Mouse (Mus musculus): ENCODE data around the gene Pck2.

Pck2 gene

DNA sequence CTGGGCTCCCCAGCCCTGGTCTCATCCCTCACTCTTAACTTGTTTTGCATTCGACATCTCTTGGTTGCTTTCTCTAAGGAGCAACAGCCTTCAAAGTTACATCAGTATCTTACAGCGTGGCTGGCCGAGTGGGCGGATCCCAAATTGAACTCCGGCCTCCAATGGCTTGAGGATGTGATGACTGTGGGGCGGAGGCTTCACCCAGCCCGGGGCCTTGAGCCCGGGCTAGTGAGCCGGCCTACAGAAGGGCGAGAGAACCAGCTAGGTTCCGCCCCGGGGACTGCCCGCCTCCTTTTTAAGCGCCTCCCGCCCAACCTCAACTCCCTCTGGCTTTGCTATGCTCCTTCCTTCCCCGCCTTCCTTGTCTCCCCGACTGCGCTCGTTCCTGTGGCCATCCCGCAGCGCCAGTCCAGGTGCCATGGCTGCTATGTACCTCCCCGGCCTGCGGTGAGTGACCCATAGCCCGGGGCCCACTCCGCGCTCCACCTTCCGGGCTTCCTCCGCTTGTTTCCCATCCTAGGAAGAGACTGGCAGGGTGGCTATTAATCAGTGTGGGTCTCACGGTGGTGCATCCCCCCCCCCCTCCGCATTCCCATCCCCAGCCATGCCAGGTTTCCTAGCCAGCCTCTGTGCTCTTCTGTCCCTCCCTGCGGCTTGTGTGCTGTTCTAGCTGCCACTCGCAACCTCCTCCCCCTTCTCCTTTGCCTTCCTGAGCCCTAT is at the start of gene Pck2:
TSS of gene Pck2 (plus strand) at position 200 of the 720 bp plus-strand sequence.
- in situ Hi-C loops (cut with MboI, MseI), result no loop called here

DNA sequence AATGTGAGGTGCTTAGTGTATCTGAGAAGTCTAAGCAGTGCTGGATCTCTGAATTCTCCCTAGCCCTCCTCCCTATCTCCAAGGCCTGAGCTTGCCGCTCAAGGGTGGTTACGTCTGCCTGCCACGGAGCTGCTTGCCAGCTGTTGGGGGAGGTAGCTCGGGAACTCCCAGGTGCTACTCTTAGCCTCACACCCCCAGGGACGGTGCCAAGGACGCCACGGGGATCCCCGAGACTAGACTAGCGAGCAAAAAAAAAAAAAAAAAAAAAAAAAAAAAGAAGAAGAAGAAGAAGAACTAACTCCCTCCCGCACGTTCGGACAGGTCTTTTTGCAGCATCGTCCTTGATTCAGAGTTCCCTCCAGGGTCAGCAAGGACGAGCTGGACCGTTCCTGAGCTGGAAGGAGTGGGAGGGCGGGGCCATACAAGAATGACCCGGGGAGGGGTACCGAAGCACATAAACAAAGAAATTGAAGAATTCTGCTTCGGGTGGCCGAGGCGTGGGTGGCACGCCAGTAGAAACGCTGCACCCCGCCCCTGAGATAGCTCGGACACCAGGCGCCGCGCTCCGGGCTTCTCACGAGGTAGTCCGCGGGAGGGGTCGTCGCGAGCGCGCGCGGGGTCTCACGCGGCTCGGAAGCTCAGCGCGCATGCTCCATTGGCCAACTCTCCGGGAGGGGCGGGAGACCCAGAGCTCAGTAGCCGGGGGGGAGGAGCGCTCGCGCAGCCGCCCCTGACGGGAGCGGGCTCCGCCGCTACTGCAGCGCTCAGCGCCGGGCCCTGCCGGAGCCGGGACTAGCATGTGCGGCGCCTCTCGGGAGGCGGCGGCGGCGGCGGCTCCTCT is 49.5 kb upstream of the Pck2 start, which contains the start of gene Carmil3:
TSS of gene Carmil3 (plus strand) at position 291 of the 841 bp plus-strand sequence.
- in situ Hi-C loops (cut with MboI, MseI), result no loop called here

- in situ Hi-C loops (cut with MboI, MseI), result no loop called here
Measured at GRCm38 (mm10) chr14:55491291-55491833, 48.7 kb upstream of the Pck2 start.

DNA sequence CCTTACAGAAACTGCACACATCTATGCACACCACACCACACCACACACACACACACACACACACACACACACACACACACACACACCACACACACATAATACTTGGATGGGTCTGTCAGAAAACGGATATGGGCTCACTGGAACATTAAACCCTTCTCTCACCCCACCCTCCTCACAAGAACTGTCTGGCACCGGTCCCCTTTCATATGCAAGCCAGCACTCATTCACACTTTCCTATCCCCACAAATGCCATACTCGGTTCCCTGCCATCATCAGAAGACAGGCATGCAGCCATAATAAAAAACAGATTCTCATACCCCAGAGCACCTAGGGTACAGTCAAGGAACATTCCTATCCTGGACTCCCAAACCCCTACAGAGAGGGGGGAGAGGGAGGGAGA is 48.0 kb upstream of the Pck2 start:
- in situ Hi-C loops (cut with MboI, MseI), result no loop called here

GRCm38 (mm10) chr14:55495509-55496240 is 44.4 kb upstream of the Pck2 start:
- in situ Hi-C loops (cut with MboI, MseI), result loop anchor here (5.0 kb wide), 1 partner anchor 37 kb away; no protein-coding TSS in a partner anchor

- in situ Hi-C loops (cut with MboI, MseI), result loop anchor here (5.0 kb wide), 1 partner anchor 35 kb away; no protein-coding TSS in a partner anchor
Measured at GRCm38 (mm10) chr14:55496761-55497448, 43.2 kb upstream of the Pck2 start.

- in situ Hi-C loops (cut with MboI, MseI), result loop anchor here (5.0 kb wide), 1 partner anchor 35 kb away; no protein-coding TSS in a partner anchor
Measured at GRCm38 (mm10) chr14:55497449-55497821, 42.6 kb upstream of the Pck2 start.

- in situ Hi-C loops (cut with MboI, MseI), result no loop called here
Measured at GRCm38 (mm10) chr14:55505612-55506011, 34.5 kb upstream of the Pck2 start.

GRCm38 (mm10) chr14:55507801-55508200 is 32.3 kb upstream of the Pck2 start:
- in situ Hi-C loops (cut with MboI, MseI), result no loop called here

DNA sequence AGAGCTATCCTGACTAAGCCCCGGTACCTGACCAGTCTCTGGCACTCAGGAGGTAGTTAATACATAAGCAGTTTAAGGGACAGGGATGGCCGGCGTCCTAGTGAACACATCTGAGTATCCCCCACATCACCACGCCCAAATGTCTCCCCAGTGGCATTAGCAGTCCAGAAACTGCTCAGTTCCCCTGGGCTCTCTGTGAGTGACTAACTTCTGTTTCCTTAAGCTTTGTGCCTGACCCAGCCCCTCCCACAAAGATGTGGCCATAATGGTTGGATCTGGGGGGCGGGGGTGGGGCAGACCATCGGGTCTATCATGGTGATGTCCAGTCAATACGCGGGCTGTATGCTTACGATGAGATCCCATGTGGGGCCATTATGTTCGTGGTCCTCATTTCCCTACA is 30.5 kb upstream of the Pck2 start:
- in situ Hi-C loops (cut with MboI, MseI), result no loop called here

- in situ Hi-C loops (cut with MboI, MseI), result no loop called here
Measured at GRCm38 (mm10) chr14:55510125-55510731, 29.8 kb upstream of the Pck2 start, which contains the start of gene Cpne6. TSS of gene Cpne6 (plus strand) at chr14:55510445.

DNA sequence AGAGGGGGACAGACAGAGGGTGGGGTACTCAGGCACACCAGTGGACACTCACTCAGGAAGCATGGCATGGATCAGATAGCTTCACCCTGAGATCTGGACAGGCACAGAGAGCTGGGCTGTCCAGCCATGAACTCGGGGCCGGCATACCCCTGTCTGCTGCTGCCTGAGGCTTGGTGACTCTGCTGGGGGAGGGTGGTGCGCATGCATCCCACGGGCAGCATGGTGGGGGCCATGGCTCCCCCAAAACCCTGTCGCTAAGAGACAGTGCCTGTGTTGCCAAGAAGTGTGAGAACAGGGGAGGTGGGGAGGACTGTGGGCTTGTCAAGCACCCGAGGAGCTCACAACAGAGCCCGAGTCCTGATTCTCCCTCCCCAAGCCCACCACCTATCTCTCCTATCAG is 29.0 kb upstream of the Pck2 start:
- in situ Hi-C loops (cut with MboI, MseI), result no loop called here

DNA sequence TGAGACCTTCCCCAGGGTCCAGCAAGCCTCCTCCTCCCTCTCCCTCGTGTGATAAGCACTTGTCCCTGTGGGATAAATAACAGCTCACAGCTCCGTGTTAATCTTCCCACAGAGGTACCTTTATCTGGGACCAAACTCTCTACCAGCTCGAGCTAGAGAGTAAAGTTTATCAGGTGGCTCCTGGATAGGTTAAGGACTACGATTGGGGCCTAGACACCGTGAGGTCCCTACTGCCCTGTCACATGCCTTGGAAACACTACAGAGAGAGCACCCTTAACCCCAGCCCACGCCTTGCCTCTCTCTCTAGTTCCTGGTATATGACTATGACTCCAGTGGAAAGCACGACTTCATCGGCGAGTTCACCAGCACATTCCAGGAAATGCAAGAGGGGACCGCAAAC is 26.1 kb upstream of the Pck2 start:
- in situ Hi-C loops (cut with MboI, MseI), result no loop called here

DNA sequence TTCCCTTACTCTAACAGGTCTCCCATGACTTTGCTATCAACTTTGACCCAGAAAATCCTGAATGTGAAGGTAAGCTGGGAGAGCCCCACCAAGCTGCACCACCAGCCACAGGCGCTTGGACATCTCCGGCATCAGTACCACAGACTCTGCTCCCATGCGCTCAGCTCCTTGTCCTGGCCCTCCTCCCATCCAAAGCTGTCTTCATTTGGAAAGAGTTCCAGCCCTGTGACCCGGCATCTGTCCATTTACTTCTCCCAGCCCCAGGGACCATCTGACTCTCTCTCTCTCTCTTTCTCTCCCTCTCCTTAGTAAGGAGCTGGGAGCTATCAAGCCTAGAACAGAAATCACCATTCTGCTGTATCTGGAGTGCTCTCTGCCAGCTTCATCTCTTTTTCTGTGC is 24.2 kb upstream of the Pck2 start:
- in situ Hi-C loops (cut with MboI, MseI), result no loop called here

- in situ Hi-C loops (cut with MboI, MseI), result no loop called here
Measured at GRCm38 (mm10) chr14:55518897-55519296, 21.2 kb upstream of the Pck2 start.

DNA sequence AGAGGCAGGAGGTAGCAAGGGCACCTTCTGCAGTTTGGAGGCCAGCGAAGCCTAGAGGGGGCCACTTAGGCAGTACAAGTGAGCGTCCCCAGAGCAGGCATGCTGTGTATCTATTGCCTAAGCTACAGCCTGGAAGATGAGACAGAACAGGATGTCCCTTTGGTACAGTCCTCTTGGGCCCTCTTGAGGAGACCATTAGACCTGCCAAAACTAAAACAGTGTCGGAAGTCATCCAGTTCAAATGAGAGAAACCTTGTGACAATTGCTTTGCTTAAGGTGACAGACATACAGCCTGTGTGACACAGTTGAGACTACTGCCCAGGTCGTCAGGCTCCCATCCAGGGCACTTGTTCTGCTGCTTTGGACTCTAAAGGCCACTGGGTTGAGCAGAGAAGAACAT is 20.5 kb upstream of the Pck2 start:
- in situ Hi-C loops (cut with MboI, MseI), result no loop called here

DNA sequence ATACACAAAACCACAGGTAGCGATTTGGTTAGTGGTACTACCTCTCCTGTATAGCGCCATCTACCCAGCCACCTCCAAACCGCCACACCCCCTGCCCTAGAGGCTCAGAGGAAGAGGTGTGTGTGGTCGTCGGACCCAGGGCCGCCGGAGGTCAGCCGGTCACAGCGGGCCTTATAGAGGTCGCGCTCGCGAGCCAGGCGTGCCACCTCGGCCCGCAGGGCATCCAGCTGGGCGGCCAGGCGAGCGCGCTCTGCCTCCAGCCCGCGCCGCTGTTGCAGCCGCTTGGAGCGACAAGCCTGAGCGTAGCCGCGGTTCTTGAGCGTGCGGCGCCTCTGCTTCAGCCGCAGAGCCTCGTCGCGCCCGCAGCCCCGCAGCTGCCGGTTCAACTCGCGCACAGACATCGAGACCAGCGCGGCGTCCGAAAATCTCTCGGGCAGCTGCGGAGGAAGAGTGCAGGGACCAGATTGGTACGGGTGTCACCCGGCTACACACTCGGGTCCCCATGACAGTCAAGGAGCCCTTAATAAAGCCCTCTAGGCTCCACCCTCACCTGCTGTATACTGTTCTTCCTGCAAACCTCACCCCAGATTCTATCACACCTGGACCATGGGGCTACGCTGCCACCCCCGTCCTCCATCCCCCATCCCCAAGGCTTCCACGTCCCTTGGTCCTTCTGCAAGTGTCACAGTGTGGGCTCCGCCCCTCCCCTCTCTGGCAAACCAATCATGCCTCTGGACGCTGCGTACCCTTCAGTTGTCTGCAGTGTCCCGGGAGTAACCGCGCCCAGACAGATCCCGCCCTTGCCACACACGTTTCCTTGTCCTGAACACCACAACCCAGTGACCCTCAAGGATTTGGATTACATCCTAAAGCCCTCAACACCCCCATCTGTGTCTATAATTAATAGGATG is 19.4 kb upstream of the Pck2 start:
- in situ Hi-C loops (cut with MboI, MseI), result no loop called here

DNA sequence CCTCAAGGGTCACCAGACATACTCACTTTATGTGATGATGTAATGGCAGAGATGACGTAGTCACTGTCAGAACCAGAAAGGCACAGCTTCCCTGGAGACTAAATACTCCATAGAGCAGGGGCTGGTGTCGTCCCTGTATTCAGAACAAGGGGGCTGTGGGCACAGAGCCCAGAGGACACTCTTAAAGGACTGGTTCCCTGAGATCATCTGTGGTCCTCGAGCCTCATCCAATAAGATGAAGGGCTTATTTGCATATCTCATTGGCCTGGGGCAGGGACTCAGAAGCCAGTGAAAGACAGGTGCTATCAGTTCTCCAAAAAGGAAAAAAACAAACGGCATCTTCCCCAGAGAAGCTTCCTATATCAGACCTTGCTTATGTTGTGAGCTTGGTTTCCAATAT is 16.0 kb upstream of the Pck2 start:
- in situ Hi-C loops (cut with MboI, MseI), result no loop called here

DNA sequence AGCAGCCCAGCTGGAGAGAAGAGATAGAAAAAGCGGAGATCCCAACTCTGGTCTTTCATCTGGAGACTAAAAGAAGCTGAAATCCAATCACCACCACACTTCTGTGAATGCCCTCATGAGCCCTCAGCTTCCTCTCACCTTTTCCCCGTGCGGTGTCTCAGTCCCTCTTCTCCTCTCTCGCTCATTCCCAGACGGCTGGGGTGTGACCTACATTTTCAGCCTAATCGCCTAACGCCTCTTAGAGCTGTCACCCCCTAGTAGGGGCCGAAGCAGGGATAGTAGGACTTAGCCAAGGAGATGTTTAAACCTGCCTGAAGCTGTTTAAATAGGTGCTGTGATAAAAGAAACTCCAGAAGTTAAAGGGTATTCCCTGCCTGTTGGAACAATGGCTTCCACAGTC is 15.3 kb upstream of the Pck2 start, which contains the start of gene Nrl:
TSS of gene Nrl (minus strand) at position 197 of the 400 bp plus-strand sequence.
- in situ Hi-C loops (cut with MboI, MseI), result no loop called here

All from T-helper 1 cell (primary cell).